In the genomic region with DNA sequence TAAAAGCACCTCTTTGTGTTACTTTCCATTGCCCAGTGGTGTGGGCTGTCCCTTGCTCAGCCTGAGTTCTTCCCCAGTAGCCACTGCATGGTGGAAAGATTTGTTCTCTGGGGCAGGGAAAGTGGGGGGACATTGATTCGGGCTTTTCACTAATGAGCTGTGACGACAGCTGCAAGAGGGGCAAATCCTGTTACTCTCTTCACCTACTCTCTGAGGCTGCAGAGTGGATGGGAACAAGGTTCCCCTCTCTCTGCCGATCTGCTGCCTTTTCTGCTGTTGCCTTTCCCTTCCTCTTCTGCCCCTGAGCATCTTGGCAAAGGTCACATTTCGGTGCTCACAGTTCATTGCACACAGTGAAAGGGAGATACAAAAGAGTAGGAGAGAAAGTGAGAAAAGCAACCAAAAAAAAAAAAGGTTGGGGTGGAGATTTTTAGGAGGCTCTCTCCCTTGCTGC, we compare ENCODE assay signal across 12 mouse cellular contexts. TPM values are rescaled to one million over a fixed set of nuclear protein-coding genes. Genes with fewer than 3 reads are reported as not detected.
A peak's percentile ranks its signal among the peaks of the same experiment; 100 is the strongest.
DNase-seq lines count a peak whose midpoint lies in the region; ATAC-seq lines count a peak whose summit lies in the region.
"Had no signal": no experiment of that assay in that cellular context is flagged by ENCODE, and none has a peak within 500 bp of the region (broad histone marks: within the 10 kb centered on the region; RNA-seq: fewer than 3 reads in every experiment).

No protein-coding gene starts in this region.

- no peaks in the 10 kb centered on the region for H3K27me3 ChIP-seq in hindbrain, embryonic 13.5 days
- H3K27me3 ChIP-seq in neural tube, embryonic 13.5 days: no peaks in the 10 kb centered on the region
- no peaks in the 10 kb centered on the region for H3K27me3 ChIP-seq in heart, embryonic 10.5 days (ENCODE audit: insufficient read depth, poor library complexity, severe bottlenecking)

- no peak overlapping the region for H3K4me3 ChIP-seq in hindbrain, embryonic 13.5 days
- H3K4me3 ChIP-seq in neural tube, embryonic 13.5 days: no peak overlapping the region
- H3K4me3 ChIP-seq in heart, embryonic 10.5 days: no peak overlapping the region

- peaks cover 25% of the 10 kb centered on the region for H3K4me1 ChIP-seq in hindbrain, embryonic 13.5 days (replicated peaks)
- H3K4me1 ChIP-seq in neural tube, embryonic 13.5 days (replicated peaks): peaks cover 40% of the 10 kb centered on the region
- peaks cover 12% of the 10 kb centered on the region for H3K4me1 ChIP-seq in heart, embryonic 10.5 days

- no peak for ATAC-seq in hindbrain, embryonic 13.5 days (ENCODE audit: low FRiP score)
- ATAC-seq in neural tube, embryonic 13.5 days (ENCODE audit: low read depth): peak; percentile 59; the same call in 1 of the 2 replicates

- no peaks in the 10 kb centered on the region for H3K9me3 ChIP-seq in hindbrain, embryonic 13.5 days
- no peaks in the 10 kb centered on the region for H3K9me3 ChIP-seq in neural tube, embryonic 13.5 days
- H3K9me3 ChIP-seq in heart, embryonic 10.5 days: no peaks in the 10 kb centered on the region

- H3K27ac ChIP-seq in hindbrain, embryonic 13.5 days: peak overlapping the region; percentile 75
- H3K27ac ChIP-seq in neural tube, embryonic 13.5 days (replicated peaks): peak overlapping the region; percentile 78
- H3K27ac ChIP-seq in heart, embryonic 10.5 days: no peak overlapping the region
- H3K27ac ChIP-seq: macrophage had no signal

- DNase-seq in kidney, postnatal 36 days: peak; percentile 6 to 30
- no peak for DNase-seq in kidney, postnatal 10 days
- DNase-seq in embryo, embryonic 9.5 days (ENCODE audit: extremely low spot score): peak; percentile 72
- no peak for DNase-seq in urinary bladder, postnatal 36 days (ENCODE audit: low spot score in 2 of 2)
- no peak for DNase-seq in heart, embryonic 10.5 days (ENCODE audit: low spot score)
- no peak for DNase-seq in layer of hippocampus, adult 8-10 months (ENCODE audit: low spot score in 2 of 2)
- DNase-seq: heart, postnatal 36 days; right cerebral cortex, adult 18-20 months; thymus, postnatal 14 days had no signal

- no peaks in the 10 kb centered on the region for H3K36me3 ChIP-seq in hindbrain, embryonic 13.5 days
- no peaks in the 10 kb centered on the region for H3K36me3 ChIP-seq in neural tube, embryonic 13.5 days
- H3K36me3 ChIP-seq in heart, embryonic 10.5 days: no peaks in the 10 kb centered on the region

- H3K4me2 ChIP-seq in hindbrain, embryonic 13.5 days: 0 out of 2 replicates have a peak overlapping the region, but pooled peaks have one; percentile 10
- peak overlapping the region; percentile 33 for H3K4me2 ChIP-seq in neural tube, embryonic 13.5 days

- no peak overlapping the region for H3K9ac ChIP-seq in hindbrain, embryonic 13.5 days
- H3K9ac ChIP-seq in neural tube, embryonic 13.5 days: peak overlapping the region; percentile 41; the same call in 1 of the 2 replicates

- 2% methylated on average over 4 of the region's 4 CpGs for WGBS in hindbrain, embryonic 13.5 days
- WGBS in neural tube, embryonic 13.5 days: 2% methylated on average over 4 of the region's 4 CpGs
- 16% methylated on average over 4 of the region's 4 CpGs for WGBS in heart, embryonic 10.5 days

RNA-seq across cellular contexts. Expression of gene Cecr2, which starts 50.4 kb away (rescaled TPM):
- polyA plus RNA-seq in hindbrain, embryonic 13.5 days (2015; fragmentation: Nextera tagmentation; extraction: Ambion mirVana): 4.7 and 5.7 TPM in 2 replicates
- 7.1 and 7.9 TPM in 2 replicates for polyA plus RNA-seq in neural tube, embryonic 13.5 days (2015; fragmentation: Nextera tagmentation; extraction: Ambion mirVana)
- polyA plus RNA-seq in heart, embryonic 10.5 days (2016; fragmentation: Nextera tagmentation; extraction: Ambion mirVana): 3.8 and 5.2 TPM in 2 replicates
- total RNA-seq in layer of hippocampus, adult 8-10 months (2022): 10 to 100 TPM in 3 of 4 experiments, 1 to 10 TPM in 1; 7.7 to 15.9 (median 13.5) TPM
- polyA plus RNA-seq: macrophage had no signal

RNA-seq across cellular contexts. Expression of gene Slc25a18, which starts 56.8 kb away (rescaled TPM):
- polyA plus RNA-seq in hindbrain, embryonic 13.5 days (2015; fragmentation: Nextera tagmentation; extraction: Ambion mirVana): 6.9 and 7.9 TPM in 2 replicates
- polyA plus RNA-seq in neural tube, embryonic 13.5 days (2015; fragmentation: Nextera tagmentation; extraction: Ambion mirVana): 9.5 and 11.5 TPM in 2 replicates
- 0.12 and 0.13 TPM in 2 replicates for polyA plus RNA-seq in heart, embryonic 10.5 days (2016; fragmentation: Nextera tagmentation; extraction: Ambion mirVana)
- 10 to 100 TPM; 58.9 to 64.1 (median 61.9) TPM for total RNA-seq in layer of hippocampus, adult 8-10 months (2022)

Comparison
In these comparisons a context has a peak if more than half of its experiments do, and no peak if none do; other contexts are left out.
1. DNase-seq: peak in kidney, postnatal 36 days (2 of 2) and embryo, embryonic 9.5 days (single experiment); none in kidney, postnatal 10 days (single experiment), urinary bladder, postnatal 36 days (0 of 2), heart, embryonic 10.5 days (single experiment) and layer of hippocampus, adult 8-10 months (0 of 2).